Mouse (Mus musculus) testis, adult 10 weeks (tissue): ENCODE measurements around the gene Six4. TPM values are rescaled to one million over a fixed set of nuclear protein-coding genes. Genes with fewer than 3 reads are reported as not detected.

Experiments
- polyA plus RNA-seq: library from polyadenylated mRNA; stranded (reverse); fragments of 350-450 nt; fragmentation: Illumina TruSeq; extraction: RNeasy Lipid Tissue Mini Kit (QIAGEN cat#74804); gene quantifications from one replicate; pipeline ENCODE4 v1.2.3, GENCODE M21; 2014; ENCODE audit warnings: low read depth, low replicate concordance

Six4 gene
- 1.1 TPM for polyA plus RNA-seq

GRCm38 (mm10) chr12:73113196-73113595 is at the start of gene Six4:
Six4 (minus strand) TSS chr12:73113456.

GRCm38 (mm10) chr12:73123093-73124041 is 10.1 kb upstream of the Six4 start, which contains the start of gene Mnat1:
Mnat1 (plus strand) TSS chr12:73123717.

DNA sequence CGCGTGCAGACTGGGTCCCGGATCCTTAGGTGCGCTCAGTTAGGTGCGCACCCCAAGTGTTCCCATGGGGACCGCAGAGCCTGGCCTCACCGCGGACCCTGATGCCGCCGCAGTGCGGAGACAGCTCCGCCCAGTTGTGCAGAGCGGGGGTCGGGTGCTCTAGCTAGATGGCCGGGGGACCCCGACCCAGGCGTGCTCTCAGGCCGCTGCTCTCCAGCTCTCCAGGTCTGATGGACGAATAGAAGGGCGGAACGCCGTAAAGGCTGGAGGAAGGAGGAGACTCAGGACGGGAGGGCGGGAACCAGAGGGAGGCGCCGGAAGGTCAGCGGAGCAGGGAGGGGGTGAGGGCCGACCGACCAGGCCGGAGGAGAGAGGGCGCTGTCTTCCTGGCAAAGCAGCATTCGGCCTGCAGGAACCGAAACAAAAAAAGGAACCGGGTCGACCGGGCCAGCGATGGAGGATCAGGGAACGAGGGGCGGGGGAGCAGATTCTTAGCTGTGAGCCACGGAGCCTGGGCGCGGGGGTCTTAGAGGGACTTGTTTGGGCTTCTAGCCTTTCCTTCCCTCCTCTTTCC is 59.5 kb downstream of the Six4 start, which contains the start of gene Six1:
Gene Six1 (minus strand): TSS at position 220 of the 574 bp plus-strand sequence.

Other genes starting within 250 kb of the Six4 start
- not detected for gene Six6, start 173.6 kb downstream of the Six4 start, polyA plus RNA-seq
- 146 TPM for gene 4930447C04Rik, start 172.7 kb downstream of the Six4 start, polyA plus RNA-seq
- gene Six1, start 59.6 kb downstream of the Six4 start, polyA plus RNA-seq: 1.2 TPM
- 11.1 TPM for gene Mnat1, start 10.3 kb upstream of the Six4 start, polyA plus RNA-seq
- 75.7 TPM for gene Trmt5, start 173.3 kb upstream of the Six4 start, polyA plus RNA-seq
- gene Slc38a6, start 173.3 kb upstream of the Six4 start, polyA plus RNA-seq: 12.8 TPM